10 mouse cellular contexts compared by ENCODE assay signal in genomic region chr6:122633411-122633810, GRCm38 (mm10). TPM values are rescaled to one million over a fixed set of nuclear protein-coding genes. Genes with fewer than 3 reads are reported as not detected.
DNase-seq lines count a peak whose midpoint lies in the region; ATAC-seq and TF ChIP-seq lines count a peak whose summit lies in the region.
"Had no signal": no experiment of that assay in that cellular context is flagged by ENCODE, and none has a peak within 500 bp of the region (broad histone marks: within the 10 kb centered on the region; RNA-seq: fewer than 3 reads in every experiment).

No protein-coding gene starts in this region.

- H3K4me3 ChIP-seq in hindbrain, postnatal 0 days (ENCODE audit: low read length), result no peak overlapping the region
- H3K4me3 ChIP-seq in hindbrain, embryonic 13.5 days, result no peak overlapping the region
- peak overlapping the region; percentile 54 for H3K4me3 ChIP-seq in ES-Bruce4 (ENCODE audit: low read depth, low read length)
- no peak overlapping the region for H3K4me3 ChIP-seq in embryonic facial prominence, embryonic 10.5 days
- H3K4me3 ChIP-seq: limb, embryonic 12.5 days had no signal

- no peak for TF ChIP-seq POLR2A in ES-Bruce4 (IDR thresholded peaks at IDR 0.05; ENCODE audit: insufficient read depth, low read length)

- no peaks in the 10 kb centered on the region for H3K27me3 ChIP-seq in hindbrain, postnatal 0 days (ENCODE audit: insufficient read depth, low read length)
- H3K27me3 ChIP-seq in hindbrain, embryonic 13.5 days, result 0 out of 2 replicates have a peak, but pooled peaks cover 3% of the 10 kb centered on the region
- no peaks in the 10 kb centered on the region for H3K27me3 ChIP-seq in ES-Bruce4 (ENCODE audit: control insufficient read depth, insufficient read depth, low read length, poor library complexity, severe bottlenecking)
- H3K27me3 ChIP-seq in embryonic facial prominence, embryonic 10.5 days (replicated peaks; ENCODE audit: low read depth, poor library complexity, severe bottlenecking), result no peaks in the 10 kb centered on the region; the same call in 1 of the 2 replicates

- no peak overlapping the region for H3K27ac ChIP-seq in hindbrain, postnatal 0 days
- no peak overlapping the region for H3K27ac ChIP-seq in hindbrain, embryonic 13.5 days
- H3K27ac ChIP-seq in ES-Bruce4 (ENCODE audit: insufficient read depth, low read length), result no peak overlapping the region
- no peak overlapping the region for H3K27ac ChIP-seq in embryonic facial prominence, embryonic 10.5 days (replicated peaks)
- H3K27ac ChIP-seq: limb, embryonic 12.5 days had no signal

- no peak overlapping the region for H3K4me2 ChIP-seq in hindbrain, postnatal 0 days (ENCODE audit: low read depth, low read length)
- H3K4me2 ChIP-seq in hindbrain, embryonic 13.5 days, result no peak overlapping the region
- H3K4me2 ChIP-seq: limb, embryonic 12.5 days had no signal

- no peaks in the 10 kb centered on the region for H3K9me3 ChIP-seq in hindbrain, postnatal 0 days (ENCODE audit: low read length)
- no peaks in the 10 kb centered on the region for H3K9me3 ChIP-seq in hindbrain, embryonic 13.5 days
- no peaks in the 10 kb centered on the region for H3K9me3 ChIP-seq in ES-Bruce4 (replicated peaks; ENCODE audit: control insufficient read depth, insufficient read depth, low read length, poor library complexity, severe bottlenecking)
- H3K9me3 ChIP-seq in embryonic facial prominence, embryonic 10.5 days, result no peaks in the 10 kb centered on the region
- H3K9me3 ChIP-seq: limb, embryonic 12.5 days had no signal

- H3K9ac ChIP-seq in hindbrain, postnatal 0 days (replicated peaks; ENCODE audit: low read length), result no peak overlapping the region
- H3K9ac ChIP-seq in hindbrain, embryonic 13.5 days, result no peak overlapping the region
- peak overlapping the region; percentile 41 for H3K9ac ChIP-seq in ES-Bruce4 (ENCODE audit: low read depth, poor library complexity, severe bottlenecking)
- H3K9ac ChIP-seq: limb, embryonic 12.5 days had no signal

- peak; percentile 55 for TF ChIP-seq CTCF in hindbrain, postnatal 0 days (IDR thresholded peaks at IDR 0.05; ENCODE audit: low read depth)
- TF ChIP-seq CTCF in ES-Bruce4 (IDR thresholded peaks at IDR 0.05; ENCODE audit: low read depth, low read length), result peak; percentile 73

- DNase-seq in hindbrain, postnatal 0 days (ENCODE audit: low spot score), result peak; percentile 40
- peak; percentile 17 for DNase-seq in embryonic facial prominence, embryonic 10.5 days (ENCODE audit: low spot score)
- DNase-seq in lung, adult 18-20 months, result peak; percentile 13 to 27
- no peak for DNase-seq in cerebellum, adult 18-20 months
- no peak for DNase-seq in MN1 (ENCODE audit: low spot score)

- no peaks in the 10 kb centered on the region for H3K4me1 ChIP-seq in hindbrain, postnatal 0 days (ENCODE audit: insufficient read depth, low read length)
- no peaks in the 10 kb centered on the region for H3K4me1 ChIP-seq in hindbrain, embryonic 13.5 days (replicated peaks)
- no peaks in the 10 kb centered on the region for H3K4me1 ChIP-seq in ES-Bruce4 (ENCODE audit: control insufficient read depth, insufficient read depth, low read length)
- H3K4me1 ChIP-seq in embryonic facial prominence, embryonic 10.5 days, result no peaks in the 10 kb centered on the region
- H3K4me1 ChIP-seq: limb, embryonic 12.5 days had no signal

- TF ChIP-seq EP300 in ES-Bruce4 (IDR thresholded peaks at IDR 0.05; ENCODE audit: insufficient read depth, low read depth, low read length), result no peak

- ATAC-seq in hindbrain, postnatal 0 days, result no peak
- ATAC-seq in hindbrain, embryonic 13.5 days (ENCODE audit: low FRiP score), result no peak
- no peak for ATAC-seq in erythroblast, adult 5-6 weeks (replicated peaks; ENCODE audit: low FRiP score, poor library complexity, severe bottlenecking)

- WGBS in hindbrain, postnatal 0 days, result 54% methylated on average over 9 of the region's 9 CpGs
- 50% methylated on average over 9 of the region's 9 CpGs for WGBS in hindbrain, embryonic 13.5 days
- WGBS in embryonic facial prominence, embryonic 10.5 days, result 59% methylated on average over 9 of the region's 9 CpGs

- H3K36me3 ChIP-seq in hindbrain, postnatal 0 days (ENCODE audit: insufficient read depth, low read length), result no peaks in the 10 kb centered on the region
- H3K36me3 ChIP-seq in hindbrain, embryonic 13.5 days, result no peaks in the 10 kb centered on the region
- no peaks in the 10 kb centered on the region for H3K36me3 ChIP-seq in ES-Bruce4 (ENCODE audit: control insufficient read depth, insufficient read depth, low read length, poor library complexity, severe bottlenecking)
- no peaks in the 10 kb centered on the region for H3K36me3 ChIP-seq in embryonic facial prominence, embryonic 10.5 days (replicated peaks)
- H3K36me3 ChIP-seq: limb, embryonic 12.5 days had no signal

RNA-seq across cellular contexts. Expression of gene Dppa3, which starts 7.2 kb away (rescaled TPM):
- total RNA-seq in hindbrain, postnatal 0 days (2014; rRNA removed), result not detected in 2 replicates
- not detected in 2 replicates for polyA plus RNA-seq in hindbrain, postnatal 0 days (2015; fragmentation: Nextera tagmentation; extraction: Ambion mirVana)
- polyA plus RNA-seq in hindbrain, embryonic 13.5 days (2015; fragmentation: Nextera tagmentation; extraction: Ambion mirVana), result not detected in 2 replicates
- 203 and 217 TPM in 2 replicates for polyA plus RNA-seq in ES-Bruce4 (2011; ENCODE audit: insufficient read depth, insufficient read length, low read depth, missing spikeins)
- not detected in 2 replicates for polyA plus RNA-seq in embryonic facial prominence, embryonic 10.5 days (2016; fragmentation: Nextera tagmentation; extraction: Ambion mirVana)
- total RNA-seq in erythroblast, adult 5-6 weeks (2015; ENCODE audit: low replicate concordance), result not detected in 2 replicates
- total RNA-seq in erythroblast, adult 5-6 weeks (2017; ENCODE audit: low replicate concordance), result not detected in 2 replicates
- polyA plus RNA-seq: limb, embryonic 12.5 days; stomach, embryonic 14.5 days had no signal

RNA-seq across cellular contexts. Expression of gene Gdf3, which starts 23.5 kb away (rescaled TPM):
- 1.1 and 1.6 TPM in 2 replicates for total RNA-seq in hindbrain, postnatal 0 days (2014; rRNA removed)
- polyA plus RNA-seq in hindbrain, postnatal 0 days (2015; fragmentation: Nextera tagmentation; extraction: Ambion mirVana), result 0.19 and 0.29 TPM in 2 replicates
- 0.08 TPM in 1 of 2 replicates, not detected in the other for polyA plus RNA-seq in hindbrain, embryonic 13.5 days (2015; fragmentation: Nextera tagmentation; extraction: Ambion mirVana)
- polyA plus RNA-seq in ES-Bruce4 (2011; ENCODE audit: insufficient read depth, insufficient read length, low read depth, missing spikeins), result 34.8 and 37.0 TPM in 2 replicates
- polyA plus RNA-seq in embryonic facial prominence, embryonic 10.5 days (2016; fragmentation: Nextera tagmentation; extraction: Ambion mirVana), result 0.06 TPM in 1 of 2 replicates, not detected in the other
- total RNA-seq in erythroblast, adult 5-6 weeks (2015; ENCODE audit: low replicate concordance), result 3.6 TPM in 1 of 2 replicates, not detected in the other
- total RNA-seq in erythroblast, adult 5-6 weeks (2017; ENCODE audit: low replicate concordance), result 0.51 and 0.98 TPM in 2 replicates
- polyA plus RNA-seq: limb, embryonic 12.5 days; stomach, embryonic 14.5 days had no signal

RNA-seq across cellular contexts. Expression of gene Apobec1, which starts 31.2 kb away (rescaled TPM):
- total RNA-seq in hindbrain, postnatal 0 days (2014; rRNA removed), result 2.9 and 7.6 TPM in 2 replicates
- 1.6 and 2.1 TPM in 2 replicates for polyA plus RNA-seq in hindbrain, postnatal 0 days (2015; fragmentation: Nextera tagmentation; extraction: Ambion mirVana)
- 1.5 and 2.5 TPM in 2 replicates for polyA plus RNA-seq in hindbrain, embryonic 13.5 days (2015; fragmentation: Nextera tagmentation; extraction: Ambion mirVana)
- 7.9 and 9.7 TPM in 2 replicates for polyA plus RNA-seq in ES-Bruce4 (2011; ENCODE audit: insufficient read depth, insufficient read length, low read depth, missing spikeins)
- polyA plus RNA-seq in embryonic facial prominence, embryonic 10.5 days (2016; fragmentation: Nextera tagmentation; extraction: Ambion mirVana), result 0.89 and 0.96 TPM in 2 replicates
- total RNA-seq in erythroblast, adult 5-6 weeks (2015; ENCODE audit: low replicate concordance), result 11.5 and 16.5 TPM in 2 replicates
- total RNA-seq in erythroblast, adult 5-6 weeks (2017; ENCODE audit: low replicate concordance), result 12.0 and 23.2 TPM in 2 replicates

Comparison
In these comparisons a context has a peak if more than half of its experiments do, and no peak if none do; other contexts are left out.
1. DNase-seq: peak in hindbrain, postnatal 0 days (single experiment), embryonic facial prominence, embryonic 10.5 days (single experiment) and lung, adult 18-20 months (2 of 2); none in cerebellum, adult 18-20 months (0 of 2) and MN1 (single experiment).
2. RNA of gene Dppa3, which starts 7.2 kb away (polyA plus RNA-seq): 203 to 217 TPM in ES-Bruce4; not detected in embryonic facial prominence, embryonic 10.5 days, not detected in hindbrain, postnatal 0 days and not detected in hindbrain, embryonic 13.5 days; every median in the first group is over 100 times any median in the second.
3. RNA of gene Gdf3, which starts 23.5 kb away (polyA plus RNA-seq): 34.8 to 37.0 TPM in ES-Bruce4; 0.19 to 0.29 TPM in hindbrain, postnatal 0 days, 0.08 TPM in hindbrain, embryonic 13.5 days and 0.06 TPM in embryonic facial prominence, embryonic 10.5 days; every median in the first group is over 10 times any median in the second.